Mouse (Mus musculus) liver, embryonic 14.5 days (tissue): ENCODE measurements at regions not wholly inside any gene's neighbourhood (a gene's known extent, or its start where the extent isn't known, plus 50 kb on each side); places are given as distances from the start of the nearest gene placed in this dataset.

Source experiments
- CTCF ChIP-seq: IDR thresholded peaks from 2 replicates; pipeline ENCODE4 v1.5.1; 2016; ENCODE audit warnings: antibody characterized with exemption, low read depth, control low read depth
- EP300 ChIP-seq: IDR thresholded peaks from 2 replicates; pipeline ENCODE4 v1.6.1; 2016; ENCODE audit warnings: antibody characterized with exemption, low read depth

DNA sequence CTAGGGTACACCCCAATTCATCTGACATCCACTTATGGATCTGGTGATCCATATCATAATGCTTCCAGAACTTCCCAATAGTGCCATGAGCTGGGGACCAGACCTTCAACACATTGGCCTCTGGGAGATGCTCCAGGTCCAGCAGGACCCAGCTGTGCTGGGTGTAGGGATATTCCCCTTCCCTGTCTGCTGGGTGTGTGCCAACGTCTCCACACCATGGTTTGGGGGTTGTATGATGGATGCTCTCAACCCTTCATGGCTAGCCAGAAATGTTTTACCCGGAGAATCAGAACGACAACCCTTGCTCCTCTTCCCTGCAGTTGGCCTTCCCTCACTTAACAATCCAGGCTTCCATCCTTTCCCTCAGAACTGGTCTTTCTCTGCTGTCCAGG is 58.5 kb downstream of the Fos start:
- no peak for TF ChIP-seq CTCF
- no peak for TF ChIP-seq EP300
